Mouse (Mus musculus): ENCODE measurements around the gene Npl. TPM values are rescaled to one million over a fixed set of nuclear protein-coding genes. Genes with fewer than 3 reads are reported as not detected.

The Npl gene
- polyA plus RNA-seq, 1 experiment from 2014 or later: 4.0 TPM

- Histone ChIP-seq H3K4me1 (ENCODE audit: insufficient read depth, low read depth, low read length) (no peaks in the 10 kb centered on the region), H3K27ac (ENCODE audit: low read length) (no peak overlapping the region), H3K27me3 (replicated peaks; ENCODE audit: insufficient read depth, low read length) (no peaks in the 10 kb centered on the region), H3K4me2 (replicated peaks; ENCODE audit: low read depth, low read length) (no peak overlapping the region), H3K9ac (replicated peaks; ENCODE audit: low read depth) (no peak overlapping the region), H3K4me3 (ENCODE audit: low read depth, low read length) (no peak overlapping the region), H3K9me3 (ENCODE audit: low read length) (no peaks in the 10 kb centered on the region), H3K36me3 (ENCODE audit: insufficient read depth, low read length) (no peaks in the 10 kb centered on the region)
- ATAC-seq (peak; percentile 38; the same call in 1 of the 2 replicates), DNase-seq (ENCODE audit: low spot score) (peak; percentile 62)
- WGBS: 16% methylated on average over 3 of the region's 3 CpGs
- no peak for TF ChIP-seq EP300 (IDR thresholded peaks at IDR 0.05)
- TF ChIP-seq CTCF (IDR thresholded peaks at IDR 0.05): peak; percentile 71
Observed at GRCm38 (mm10) chr1:153550814-153551213, 969 bp upstream of the Npl start.

DNA sequence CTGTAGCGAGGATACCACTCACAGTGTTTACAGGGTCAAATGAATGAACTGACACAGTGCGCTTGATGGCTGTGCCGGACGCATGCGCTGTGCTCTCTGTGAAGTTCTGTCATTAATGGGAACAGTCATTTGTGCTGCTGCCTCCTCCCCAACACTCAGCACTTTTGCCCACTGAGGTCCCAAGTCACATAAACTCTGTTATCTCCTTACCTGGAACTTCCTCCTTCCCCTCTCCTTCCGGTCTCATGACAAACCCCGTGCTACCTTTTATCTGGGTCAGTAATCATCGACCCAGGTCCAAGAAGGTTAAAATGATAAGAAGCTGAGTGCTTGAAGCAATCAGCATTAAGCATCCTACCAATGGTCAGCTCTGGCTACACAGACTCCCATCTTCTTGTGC is 2.3 kb downstream of the Npl start:
- DNase-seq (ENCODE audit: low spot score) (no peak), ATAC-seq (no peak)
- 57% methylated on average over 8 of the region's 8 CpGs for WGBS

DNA sequence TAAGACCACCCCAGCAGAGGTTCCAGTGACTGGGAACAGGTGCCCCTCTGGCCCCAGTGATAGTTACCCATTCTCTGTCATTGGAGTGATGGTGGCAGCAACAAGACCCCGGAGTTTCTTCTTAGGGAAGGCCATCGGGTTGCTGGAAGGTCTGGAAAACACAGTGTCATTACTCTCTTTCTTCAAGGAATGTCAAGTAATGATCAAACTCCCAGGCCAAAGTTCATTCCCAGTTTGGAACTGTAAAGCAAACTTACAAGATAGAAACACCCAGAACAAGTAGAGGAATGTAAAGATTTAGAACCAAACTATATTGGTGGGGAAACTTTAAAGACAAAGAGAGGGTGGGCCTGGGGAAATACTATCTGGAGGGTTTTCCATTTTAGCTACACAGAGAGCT is 4.6 kb downstream of the Npl start:
- Histone ChIP-seq H3K27ac (ENCODE audit: low read length) (no peak overlapping the region), H3K36me3 (ENCODE audit: insufficient read depth, low read length) (no peaks in the 10 kb centered on the region), H3K9me3 (ENCODE audit: low read length) (no peaks in the 10 kb centered on the region), H3K4me2 (replicated peaks; ENCODE audit: low read depth, low read length) (no peak overlapping the region), H3K4me3 (ENCODE audit: low read depth, low read length) (no peak overlapping the region), H3K9ac (replicated peaks; ENCODE audit: low read depth) (no peak overlapping the region), H3K4me1 (ENCODE audit: insufficient read depth, low read depth, low read length) (0 out of 2 replicates have a peak, but pooled peaks cover 3% of the 10 kb centered on the region), H3K27me3 (replicated peaks; ENCODE audit: insufficient read depth, low read length) (no peaks in the 10 kb centered on the region)
- WGBS: 74% methylated on average over 2 of the region's 2 CpGs
- TF ChIP-seq CTCF (IDR thresholded peaks at IDR 0.05) (no peak), EP300 (IDR thresholded peaks at IDR 0.05) (no peak)
- ATAC-seq: no peak
- no peak for DNase-seq (ENCODE audit: low spot score)

More for the DNA sequence above, 2.3 kb downstream of the Npl start:
- H3K9me3 ChIP-seq (ENCODE audit: low read length): no peaks in the 10 kb centered on the region
- no peaks in the 10 kb centered on the region for H3K36me3 ChIP-seq (ENCODE audit: insufficient read depth, low read length)
- no peak overlapping the region for H3K9ac ChIP-seq (replicated peaks; ENCODE audit: low read depth)
- 0 out of 2 replicates have a peak, but pooled peaks cover 3% of the 10 kb centered on the region for H3K4me1 ChIP-seq (ENCODE audit: insufficient read depth, low read depth, low read length)
- TF ChIP-seq EP300 (IDR thresholded peaks at IDR 0.05) (no peak), CTCF (IDR thresholded peaks at IDR 0.05) (no peak)
- H3K4me3 ChIP-seq (ENCODE audit: low read depth, low read length): no peak overlapping the region
- H3K27me3 ChIP-seq (replicated peaks; ENCODE audit: insufficient read depth, low read length): no peaks in the 10 kb centered on the region
- H3K27ac ChIP-seq (ENCODE audit: low read length): no peak overlapping the region
- no peak overlapping the region for H3K4me2 ChIP-seq (replicated peaks; ENCODE audit: low read depth, low read length)

GRCm38 (mm10) chr1:153542726-153543320 is 7.0 kb downstream of the Npl start:
- 0 out of 2 replicates have a peak, but pooled peaks cover 3% of the 10 kb centered on the region for H3K4me1 ChIP-seq (ENCODE audit: insufficient read depth, low read depth, low read length)
- DNase-seq (ENCODE audit: low spot score) (peak; percentile 64), ATAC-seq (peak; percentile 70)
- H3K27ac ChIP-seq (ENCODE audit: low read length): no peak overlapping the region
- H3K36me3 ChIP-seq (ENCODE audit: insufficient read depth, low read length): no peaks in the 10 kb centered on the region
- no peaks in the 10 kb centered on the region for H3K9me3 ChIP-seq (ENCODE audit: low read length)
- no peaks in the 10 kb centered on the region for H3K27me3 ChIP-seq (replicated peaks; ENCODE audit: insufficient read depth, low read length)
- no peak overlapping the region for H3K9ac ChIP-seq (replicated peaks; ENCODE audit: low read depth)
- H3K4me3 ChIP-seq (ENCODE audit: low read depth, low read length): no peak overlapping the region
- H3K4me2 ChIP-seq (replicated peaks; ENCODE audit: low read depth, low read length): no peak overlapping the region
- TF ChIP-seq CTCF (IDR thresholded peaks at IDR 0.05) (no peak), EP300 (IDR thresholded peaks at IDR 0.05) (no peak)
- 14% methylated on average over 7 of the region's 7 CpGs for WGBS

DNA sequence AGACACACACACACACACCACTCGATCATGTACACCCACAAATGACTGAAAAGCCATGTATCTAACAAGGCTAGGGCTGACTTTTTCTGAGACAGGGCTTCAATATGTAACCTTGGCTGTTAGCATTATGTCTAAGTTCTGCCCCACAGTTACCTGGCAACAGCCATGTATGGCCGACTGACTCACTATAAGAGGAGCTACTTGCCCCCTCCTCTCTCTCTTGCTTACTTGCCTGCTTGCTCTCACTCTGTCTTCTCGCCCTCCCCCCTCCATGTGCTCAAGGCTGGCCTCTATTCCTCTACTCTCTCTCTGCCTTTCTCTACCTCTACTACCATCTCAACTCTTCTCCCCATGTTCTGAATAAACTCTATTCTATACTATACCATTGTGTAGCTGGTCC is 9.1 kb downstream of the Npl start:
- H3K4me2 ChIP-seq (replicated peaks; ENCODE audit: low read depth, low read length): no peak overlapping the region
- DNase-seq (ENCODE audit: low spot score) (no peak), ATAC-seq (no peak)
- no peak overlapping the region for H3K27ac ChIP-seq (ENCODE audit: low read length)
- no peak overlapping the region for H3K4me3 ChIP-seq (ENCODE audit: low read depth, low read length)
- H3K4me1 ChIP-seq (ENCODE audit: insufficient read depth, low read depth, low read length): 0 out of 2 replicates have a peak, but pooled peaks cover 3% of the 10 kb centered on the region
- H3K9me3 ChIP-seq (ENCODE audit: low read length): no peaks in the 10 kb centered on the region
- TF ChIP-seq CTCF (IDR thresholded peaks at IDR 0.05): no peak
- no peak for TF ChIP-seq EP300 (IDR thresholded peaks at IDR 0.05)
- no peak overlapping the region for H3K9ac ChIP-seq (replicated peaks; ENCODE audit: low read depth)
- H3K36me3 ChIP-seq (ENCODE audit: insufficient read depth, low read length): no peaks in the 10 kb centered on the region
- 52% methylated on average over 3 of the region's 3 CpGs for WGBS
- H3K27me3 ChIP-seq (replicated peaks; ENCODE audit: insufficient read depth, low read length): no peaks in the 10 kb centered on the region

- Histone ChIP-seq H3K4me3 (ENCODE audit: low read depth, low read length) (no peak overlapping the region), H3K4me1 (ENCODE audit: insufficient read depth, low read depth, low read length) (0 out of 2 replicates have a peak, but pooled peaks cover 3% of the 10 kb centered on the region), H3K36me3 (ENCODE audit: insufficient read depth, low read length) (no peaks in the 10 kb centered on the region), H3K27ac (ENCODE audit: low read length) (no peak overlapping the region), H3K4me2 (replicated peaks; ENCODE audit: low read depth, low read length) (no peak overlapping the region), H3K27me3 (replicated peaks; ENCODE audit: insufficient read depth, low read length) (no peaks in the 10 kb centered on the region), H3K9ac (replicated peaks; ENCODE audit: low read depth) (no peak overlapping the region), H3K9me3 (ENCODE audit: low read length) (no peaks in the 10 kb centered on the region)
- WGBS: 74% methylated on average over 9 of the region's 9 CpGs
- no peak for ATAC-seq
- TF ChIP-seq CTCF (IDR thresholded peaks at IDR 0.05) (no peak), EP300 (IDR thresholded peaks at IDR 0.05) (no peak)
- no peak for DNase-seq (ENCODE audit: low spot score)
Observed at GRCm38 (mm10) chr1:153539739-153540333, 10.0 kb downstream of the Npl start.
